Mouse (Mus musculus) liver, embryonic 14.5 days (tissue): ENCODE measurements around the gene Smco3. TPM values are rescaled to one million over a fixed set of nuclear protein-coding genes. Genes with fewer than 3 reads are reported as not detected.
"Not testable (repeated sequence)": the region's sequence is repeated elsewhere in the genome, so short reads cannot be mapped to it uniquely, and the experiment has no call there.

ENCODE experiments used
- ATAC-seq: fragments of 200-750 bp; cut with Nextera tagmentation; 2 replicates; pipeline ENCODE4 v1.8.0; 2017; ENCODE audit warnings: moderate number of reproducible peaks, mild to moderate bottlenecking, moderate library complexity; ENCODE audit not compliant: insufficient read depth
- DNase-seq, 3 experiments: peaks; one replicate each; pipeline ENCODE4 v3.0.0-alpha.2; 2012 to 2013; ENCODE audit warnings: low read depth in 3 of 3, low spot score in 3 of 3
- H3K27ac ChIP-seq: fragments of 300-500 bp; sonication (generic); 2 replicates; pipeline ENCODE4 v1.5.1; 2014; ENCODE audit warnings: moderate library complexity, mild to moderate bottlenecking, control low read depth, inconsistent platforms
- H3K27me3 ChIP-seq: fragments of 300-500 bp; sonication (generic); 2 replicates; pipeline ENCODE4 v1.6.1; 2014; ENCODE audit warnings: mild to moderate bottlenecking, low read length, moderate library complexity; ENCODE audit not compliant: control insufficient read depth, insufficient read depth
- H3K36me3 ChIP-seq: fragments of 300-500 bp; sonication (generic); replicated peaks from 2 replicates; pipeline ENCODE4 v1.6.1; 2014; ENCODE audit warnings: low read depth; ENCODE audit not compliant: control insufficient read depth, insufficient read depth
- H3K4me1 ChIP-seq, 2 experiments: fragments of 200-500 bp in 1 of 2; fragments of 300-500 bp in 1 of 2; sonication (generic) in 1 of 2; replicated peaks; 2 replicates each; pipeline ENCODE4 v1.6.1; 2012 to 2014; ENCODE audit warnings: antibody characterized with exemption in 1 of 2, inconsistent platforms in 1 of 2, low read length in 1 of 2; ENCODE audit not compliant: control insufficient read depth in 2 of 2, insufficient read depth in 2 of 2
- H3K4me2 ChIP-seq: fragments of 300-500 bp; sonication (generic); 2 replicates; pipeline ENCODE4 v1.6.1; 2014; ENCODE audit warnings: low read depth, mild to moderate bottlenecking, control low read depth, moderate library complexity
- H3K4me3 ChIP-seq, 2 experiments: fragments of 200-500 bp in 1 of 2; fragments of 300-500 bp in 1 of 2; sonication (generic) in 1 of 2; 2 replicates each; pipeline ENCODE4 v1.5.1; 2012 to 2014; ENCODE audit warnings: low read depth in 2 of 2, low read length in 2 of 2, mild to moderate bottlenecking in 2 of 2, control low read depth in 1 of 2, inconsistent platforms in 1 of 2, moderate library complexity in 1 of 2; ENCODE audit not compliant: insufficient read depth in 1 of 2
- H3K9ac ChIP-seq: fragments of 300-500 bp; sonication (generic); replicated peaks from 2 replicates; pipeline ENCODE4 v1.6.1; 2014; ENCODE audit warnings: mild to moderate bottlenecking, control low read depth, moderate library complexity
- H3K9me3 ChIP-seq: fragments of 300-500 bp; sonication (generic); 2 replicates; pipeline ENCODE4 v1.6.1; 2016; ENCODE audit warnings: low read length, mixed read lengths; ENCODE audit not compliant: control insufficient read depth
- CTCF ChIP-seq: IDR thresholded peaks from 2 replicates; pipeline ENCODE4 v1.5.1; 2016; ENCODE audit warnings: antibody characterized with exemption, low read depth, control low read depth
- EP300 ChIP-seq: IDR thresholded peaks from 2 replicates; pipeline ENCODE4 v1.6.1; 2016; ENCODE audit warnings: antibody characterized with exemption, low read depth
- WGBS: fragments of 180-500 bp; shearing (Covaris S2); extraction: QIAGEN DNeasy Blood & Tissue Kit; methylation state at CpG from one replicate; pipeline ENCODE4 v1.1.7; 2014; ENCODE audit not compliant: insufficient replicate concordance; 5-methylcytosine and 5-hydroxymethylcytosine counted together
- polyA plus RNA-seq, 2 experiments: library from polyadenylated mRNA; depleted of rRNA in 1 of 2; stranded (reverse) in 1 of 2; unstranded in 1 of 2; fragments of >200 nt; fragmentation: Nextera tagmentation in 1 of 2; extraction: Ambion mirVana in 1 of 2; gene quantifications; 2 replicates each; pipeline versions ENCODE4 v1.2.1 to v1.2.3; 2012 to 2014

Smco3 gene
- polyA plus RNA-seq (2012; rRNA removed) (0.11 and 0.18 TPM in 2 replicates), polyA plus RNA-seq (2014; fragmentation: Nextera tagmentation; extraction: Ambion mirVana) (0.15 TPM in 1 of 2 replicates, not detected in the other)

DNA sequence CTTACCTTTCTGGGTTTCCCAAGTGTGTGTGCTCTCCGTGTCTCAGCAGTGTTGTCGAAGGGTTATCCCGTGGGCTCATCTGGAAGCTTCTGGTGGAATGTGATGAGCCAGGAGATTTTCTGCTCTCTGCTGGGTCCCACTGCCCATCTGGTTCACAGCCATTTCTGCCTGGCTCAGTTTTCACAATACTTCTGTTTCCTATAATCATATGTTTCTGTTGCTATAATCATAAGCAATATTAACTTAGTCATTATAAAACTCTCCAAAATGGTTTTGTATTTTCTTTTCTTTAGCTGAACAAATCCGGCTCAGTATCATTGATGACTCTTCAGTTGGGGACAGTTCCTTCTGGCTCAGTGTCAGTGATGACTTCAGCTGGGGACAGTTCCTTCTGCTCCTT is at the start of gene Smco3:
Gene Smco3 (minus strand): TSS at position 101 of the 400 bp plus-strand sequence.
- Histone ChIP-seq H3K4me1 (0 out of 4 replicates have a peak, but pooled peaks cover 0 to 2% of the 10 kb centered on the region in 2 experiments), H3K27ac (no peak within 1 kb of the TSS), H3K9me3 (no peaks in the 10 kb centered on the region), H3K4me2 (no peak within 1 kb of the TSS), H3K27me3 (no peaks in the 10 kb centered on the region), H3K36me3 (no peaks in the 10 kb centered on the region), H3K4me3 (no peak within 1 kb of the TSS), H3K9ac (no peak within 1 kb of the TSS)
- 38% methylated on average over 4 of the region's 4 CpGs for WGBS
- no peak for TF ChIP-seq CTCF
- no peak for TF ChIP-seq EP300
- DNase-seq = no peak
- no peak for ATAC-seq

DNA sequence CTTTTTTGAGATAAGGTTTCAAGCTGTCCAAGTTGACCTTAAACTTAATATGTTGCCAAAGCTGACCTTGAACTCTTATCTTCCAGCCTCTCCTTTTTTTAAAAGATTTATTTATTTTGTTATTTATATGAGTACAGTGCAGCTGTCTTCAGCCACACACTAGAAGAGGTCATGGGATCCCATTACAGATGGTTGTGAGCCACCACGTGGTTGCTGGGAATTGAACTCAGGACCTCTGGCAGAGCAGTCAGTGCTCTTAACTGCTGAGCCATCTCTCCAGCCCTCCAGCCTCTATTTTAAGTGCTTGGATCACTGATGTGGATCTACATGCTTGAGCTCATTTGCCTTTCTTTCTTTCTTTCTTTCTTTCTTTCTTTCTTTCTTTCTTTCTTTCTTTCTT is 49.5 kb upstream of the Smco3 start:
- H3K27me3 ChIP-seq = not testable (repeated sequence)

DNA sequence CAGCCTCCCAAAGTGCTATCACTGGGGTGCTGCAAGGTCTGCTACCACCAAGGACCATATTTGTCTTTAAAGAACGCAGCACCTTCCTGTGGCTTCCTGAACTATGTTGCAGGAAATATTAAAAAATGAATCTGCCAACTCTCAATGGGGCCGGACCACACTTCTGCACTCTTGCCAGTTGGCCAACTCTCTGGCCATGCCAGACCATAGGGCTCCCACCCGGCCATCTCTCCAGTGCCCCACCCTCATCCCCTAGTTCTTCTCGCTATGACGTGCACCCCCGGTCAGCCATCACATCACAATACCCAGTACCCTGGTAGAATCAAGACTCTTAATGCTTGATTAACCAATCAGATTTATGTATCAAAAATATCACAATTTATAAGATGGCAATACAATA is 48.7 kb upstream of the Smco3 start:
- Histone ChIP-seq H3K4me1 (no peaks in the 10 kb centered on the region; a peak in 1 of 4 replicates), H3K27me3 (no peaks in the 10 kb centered on the region), H3K9me3 (no peaks in the 10 kb centered on the region), H3K9ac (no peak overlapping the region), H3K4me3 (no peak overlapping the region), H3K4me2 (no peak overlapping the region), H3K27ac (no peak overlapping the region), H3K36me3 (no peaks in the 10 kb centered on the region)
- 70% methylated on average over 6 of the region's 6 CpGs for WGBS
- TF ChIP-seq CTCF (no peak), EP300 (no peak)
- no peak for DNase-seq
- ATAC-seq = no peak

More for the DNA sequence above, 49.5 kb upstream of the Smco3 start:
- H3K4me2 ChIP-seq, H3K36me3 ChIP-seq, H3K4me3 ChIP-seq, H3K27ac ChIP-seq, H3K4me1 ChIP-seq, DNase-seq, H3K9me3 ChIP-seq, H3K9ac ChIP-seq, ATAC-seq: not testable (repeated sequence)
- WGBS = 36% methylated on average over 1 of the region's 1 CpGs

DNA sequence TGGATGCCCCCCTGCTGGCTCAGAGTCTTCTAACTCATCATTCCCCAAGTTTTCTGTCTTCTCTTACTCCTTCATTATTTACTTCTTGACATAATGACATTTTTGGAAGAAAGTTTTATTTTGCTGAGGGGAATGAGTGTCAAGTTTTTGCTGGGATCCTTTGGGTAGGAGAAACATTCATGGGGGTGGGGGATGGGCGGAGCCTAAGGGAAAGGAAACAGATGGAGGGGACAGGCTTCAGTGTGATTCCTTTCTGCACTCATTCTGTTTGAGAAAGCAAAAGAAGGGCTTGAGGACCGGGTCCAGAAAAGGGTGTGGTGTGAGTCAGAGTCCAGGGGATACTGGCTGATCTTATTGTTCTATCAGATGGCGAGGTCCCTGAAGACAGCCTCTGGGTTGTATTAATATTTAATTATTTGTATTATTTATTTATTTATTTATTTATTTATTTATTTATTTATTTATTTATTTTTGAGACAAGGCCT is 48.2 kb upstream of the Smco3 start:
- Histone ChIP-seq H3K4me2 (no peak overlapping the region), H3K27me3 (no peaks in the 10 kb centered on the region), H3K4me3 (no peak overlapping the region), H3K9me3 (no peaks in the 10 kb centered on the region), H3K27ac (no peak overlapping the region), H3K36me3 (no peaks in the 10 kb centered on the region), H3K9ac (no peak overlapping the region), H3K4me1 (no peaks in the 10 kb centered on the region; a peak in 1 of 4 replicates)
- TF ChIP-seq EP300 (no peak), CTCF (no peak)
- WGBS = 51% methylated on average over 3 of the region's 3 CpGs
- DNase-seq (no peak), ATAC-seq (no peak)

DNA sequence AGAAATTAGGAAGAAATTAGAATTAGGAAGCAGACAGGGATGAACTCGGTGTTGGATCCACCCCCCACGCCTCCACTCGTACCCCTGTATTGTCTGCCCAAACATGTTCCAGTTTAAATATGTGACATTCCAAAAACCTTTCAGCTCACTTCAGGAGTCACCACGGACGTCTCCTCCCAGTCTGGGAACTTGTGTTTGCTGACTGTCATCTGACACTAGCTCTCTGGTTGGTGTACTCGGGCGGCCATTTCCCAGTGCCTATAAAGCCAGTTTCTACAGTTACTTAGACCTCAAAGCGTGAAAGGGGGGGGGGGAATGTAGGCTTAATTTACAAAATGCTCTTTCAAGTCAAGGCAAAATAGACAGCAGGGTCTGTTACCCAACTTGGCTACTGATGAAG is 46.4 kb upstream of the Smco3 start:
- H3K9me3 ChIP-seq = no peaks in the 10 kb centered on the region
- TF ChIP-seq CTCF = no peak
- no peak for TF ChIP-seq EP300
- 56% methylated on average over 8 of the region's 8 CpGs for WGBS
- no peak overlapping the region for H3K4me2 ChIP-seq
- no peak overlapping the region for H3K27ac ChIP-seq
- no peaks in the 10 kb centered on the region for H3K36me3 ChIP-seq
- no peak overlapping the region for H3K9ac ChIP-seq
- H3K27me3 ChIP-seq = no peaks in the 10 kb centered on the region
- DNase-seq (no peak), ATAC-seq (no peak)
- no peak overlapping the region for H3K4me3 ChIP-seq
- no peaks in the 10 kb centered on the region for H3K4me1 ChIP-seq
